Mouse (Mus musculus) left cerebral cortex, postnatal 4 days (tissue): ENCODE results near the gene Hgf. TPM values are rescaled to one million over a fixed set of nuclear protein-coding genes. Genes with fewer than 3 reads are reported as not detected.

Source experiments
- DNase-seq: peaks from one replicate; pipeline ENCODE4 v3.0.0-alpha.2; 2022
- intact Hi-C: fragments of 180-260 bp; cut with DNase I; formaldehyde crosslinking; loops from one replicate; pipeline ENCODE4 v1.15.1; 2025
- total RNA-seq, 2 experiments: library from RNA; stranded (reverse); gene quantifications; 2 replicates each; pipeline ENCODE4 v1.2.3; 2021

Hgf gene
- total RNA-seq = 1 to 10 TPM; 3.3 to 3.7 TPM

- DNase-seq = peak; percentile 19
- intact Hi-C loops = no loop called here
These were observed at the start of gene Hgf for GRCm38 (mm10) chr5:16553304-16554047. Gene Hgf, plus strand, starts transcription at chr5:16553495.

GRCm38 (mm10) chr5:16506702-16507350 lies 46.5 kb upstream of the Hgf start:
- intact Hi-C loops = no loop called here
- DNase-seq = no peak

- DNase-seq = no peak
- intact Hi-C loops = no loop called here
These were observed 21.5 kb upstream of the Hgf start for GRCm38 (mm10) chr5:16531619-16532277.

- intact Hi-C loops = no loop called here
- DNase-seq = no peak
These were observed 15.2 kb upstream of the Hgf start for GRCm38 (mm10) chr5:16538067-16538466.

- DNase-seq = no peak
- intact Hi-C loops = no loop called here
These were observed 11.7 kb upstream of the Hgf start for GRCm38 (mm10) chr5:16541561-16542116.

- intact Hi-C loops = no loop called here
These were observed 5.8 kb upstream of the Hgf start for GRCm38 (mm10) chr5:16547490-16547889.

GRCm38 (mm10) chr5:16552647-16553046 lies 648 bp upstream of the Hgf start:
- intact Hi-C loops = no loop called here
- DNase-seq = no peak

More at GRCm38 (mm10) chr5:16547490-16547889, 5.8 kb upstream of the Hgf start:
- no peak for DNase-seq

- intact Hi-C loops = no loop called here
- DNase-seq = no peak
These were observed 7.0 kb downstream of the Hgf start for GRCm38 (mm10) chr5:16560247-16560646.

- no peak for DNase-seq
- intact Hi-C loops = no loop called here
These were observed 15.7 kb downstream of the Hgf start for GRCm38 (mm10) chr5:16568997-16569396.

- intact Hi-C loops = no loop called here
- no peak for DNase-seq
These were observed 24.8 kb downstream of the Hgf start for GRCm38 (mm10) chr5:16577882-16578742.

- intact Hi-C loops = no loop called here
- no peak for DNase-seq
These were observed 42.4 kb downstream of the Hgf start for GRCm38 (mm10) chr5:16595699-16596098.

GRCm38 (mm10) chr5:16597996-16598395 lies 44.7 kb downstream of the Hgf start:
- intact Hi-C loops = no loop called here
- DNase-seq = no peak

- intact Hi-C loops = no loop called here
- no peak for DNase-seq
These were observed 48.2 kb downstream of the Hgf start for GRCm38 (mm10) chr5:16601463-16601862.

GRCm38 (mm10) chr5:16632996-16633395 lies 79.7 kb downstream of the Hgf start:
- intact Hi-C loops = no loop called here
- no peak for DNase-seq

- no peak for DNase-seq
- intact Hi-C loops = no loop called here
These were observed 93.1 kb downstream of the Hgf start for GRCm38 (mm10) chr5:16646417-16646816.

GRCm38 (mm10) chr5:16647701-16648100 lies 94.4 kb downstream of the Hgf start:
- no peak for DNase-seq
- intact Hi-C loops = no loop called here

GRCm38 (mm10) chr5:16650240-16650639 lies 96.9 kb downstream of the Hgf start:
- DNase-seq = no peak
- intact Hi-C loops = no loop called here

- no peak for DNase-seq
- intact Hi-C loops = no loop called here
These were observed 100.7 kb downstream of the Hgf start for GRCm38 (mm10) chr5:16654022-16654421.
